Mouse (Mus musculus) lung, adult 2 months (tissue): ENCODE data around the gene Suv39h1.

ENCODE experiments used
- CTCF ChIP-seq: fragments of 200-500 bp; IDR thresholded peaks from 2 replicates; pipeline ENCODE4 v1.5.1; 2011; ENCODE audit warnings: mild to moderate bottlenecking, low read length, control low read depth; ENCODE audit not compliant: insufficient read depth
- POLR2A ChIP-seq: fragments of 200-500 bp; IDR thresholded peaks from 2 replicates; pipeline ENCODE4 v1.6.1; 2011; ENCODE audit warnings: low read depth, mild to moderate bottlenecking, control low read depth, low read length, borderline replicate concordance; ENCODE audit errors: extremely low read depth

DNA sequence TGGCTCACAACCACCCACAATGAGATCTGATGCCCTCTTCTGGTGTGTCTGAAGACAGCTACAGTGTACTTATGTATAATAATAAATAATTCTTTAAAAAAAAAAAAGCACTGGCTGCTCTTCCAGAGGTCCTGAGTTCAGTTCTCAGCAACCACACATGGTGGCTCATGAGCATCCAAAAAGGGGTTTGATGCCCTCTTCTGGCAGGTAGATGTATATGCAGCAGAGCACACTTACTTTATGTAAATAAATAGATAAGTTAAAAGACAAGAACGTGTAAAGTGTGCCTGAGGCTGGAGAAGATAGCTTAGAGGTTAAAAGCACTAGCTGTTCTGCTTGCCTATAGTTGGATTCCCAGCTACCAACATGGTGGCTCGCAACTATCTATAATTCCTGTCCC lies 49.8 kb downstream of the Suv39h1 start:
- TF ChIP-seq CTCF (no peak), POLR2A (no peak)
